Mouse (Mus musculus) heart, adult 11 months (tissue): ENCODE measurements at regions not wholly inside any gene's neighbourhood (a gene's known extent, or its start where the extent isn't known, plus 50 kb on each side); places are given as distances from the start of the nearest gene placed in this dataset.

Experiments used
- DNase-seq: peaks from one replicate; pipeline ENCODE4 v3.0.0; 2022

DNA sequence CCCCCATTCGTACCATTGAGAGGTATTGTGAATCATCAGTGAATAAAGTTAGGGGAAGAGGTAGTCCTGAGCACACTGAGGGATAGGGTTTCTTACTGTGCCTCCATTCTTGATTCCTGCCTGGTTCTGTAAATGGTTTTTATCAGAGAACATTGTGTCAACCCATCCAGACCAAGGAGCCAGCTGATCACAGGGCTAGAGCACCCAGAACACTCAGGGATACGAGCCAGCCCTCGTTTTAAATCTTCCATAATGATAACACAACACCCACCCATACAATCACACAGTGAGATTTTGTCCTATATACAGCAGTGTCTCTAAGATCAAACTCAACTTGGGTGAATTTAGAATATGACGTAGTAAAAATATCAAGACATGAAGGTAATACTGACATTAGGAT lies 424.7 kb upstream of the BB014433 start:
- DNase-seq: peak; percentile 55

DNA sequence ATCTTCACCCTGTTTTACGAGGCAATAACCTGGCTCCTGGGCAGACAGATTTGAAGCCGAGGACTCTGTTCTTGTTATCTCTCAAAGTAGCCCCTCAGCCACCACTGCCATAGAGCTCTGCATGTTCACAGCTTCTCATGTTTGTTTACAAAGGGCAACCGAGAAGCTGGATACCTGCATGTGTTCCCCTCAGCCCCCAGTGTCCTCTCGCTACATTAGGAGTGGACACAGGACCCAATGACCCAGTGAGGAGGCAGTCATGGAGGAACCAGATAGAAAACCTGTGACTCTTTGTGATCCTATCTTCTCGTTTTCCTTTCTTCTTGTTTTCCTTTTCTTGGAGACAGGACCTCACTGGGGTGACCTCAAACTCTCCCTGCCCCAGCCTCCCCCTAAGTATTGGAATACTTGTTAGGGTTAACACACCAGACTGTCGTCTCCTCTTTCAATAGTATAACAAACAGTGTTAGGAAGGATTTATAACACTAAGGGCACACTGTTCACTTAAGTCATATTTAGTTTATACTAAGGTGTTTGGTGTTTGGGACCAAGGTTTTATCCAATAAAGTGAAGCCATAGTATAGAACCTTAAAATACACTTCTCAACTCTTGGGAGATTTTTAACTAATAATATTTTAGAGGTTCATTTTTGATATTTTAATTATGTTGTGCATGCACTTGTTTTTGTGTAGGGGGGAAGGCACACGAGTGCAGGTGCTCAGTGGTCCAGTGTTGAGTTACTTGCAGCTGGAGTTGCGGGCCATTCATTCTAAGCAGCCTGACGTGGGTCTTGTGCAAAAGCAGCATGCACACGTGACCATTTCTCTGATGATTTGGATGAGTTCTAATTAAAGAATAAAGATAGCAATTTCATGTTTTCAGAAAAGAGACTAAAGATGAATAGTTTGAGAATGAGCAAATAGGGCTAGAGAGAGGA lies 422.9 kb upstream of the BB014433 start:
- peak; percentile 41 for DNase-seq

DNA sequence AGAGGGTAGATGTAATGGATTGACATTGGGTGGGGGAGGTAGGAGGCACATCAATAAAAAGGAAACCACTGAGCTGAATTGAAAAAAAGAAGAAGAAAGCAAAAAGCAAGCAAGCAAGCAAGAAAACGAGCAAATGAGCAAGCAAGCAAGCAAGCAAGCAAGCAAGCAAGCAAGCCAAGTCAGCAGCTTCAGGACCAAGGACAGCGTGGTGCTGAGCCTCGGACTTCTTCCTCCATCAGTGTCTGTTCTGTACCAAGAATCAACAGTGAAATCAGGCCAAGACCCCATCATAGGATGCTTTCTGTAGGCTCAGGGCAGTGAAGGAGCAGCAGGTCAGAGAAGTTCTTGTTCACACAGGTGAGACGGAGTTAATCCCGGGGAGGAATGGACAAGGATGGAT lies 392.7 kb upstream of the BB014433 start:
- DNase-seq: no peak

DNA sequence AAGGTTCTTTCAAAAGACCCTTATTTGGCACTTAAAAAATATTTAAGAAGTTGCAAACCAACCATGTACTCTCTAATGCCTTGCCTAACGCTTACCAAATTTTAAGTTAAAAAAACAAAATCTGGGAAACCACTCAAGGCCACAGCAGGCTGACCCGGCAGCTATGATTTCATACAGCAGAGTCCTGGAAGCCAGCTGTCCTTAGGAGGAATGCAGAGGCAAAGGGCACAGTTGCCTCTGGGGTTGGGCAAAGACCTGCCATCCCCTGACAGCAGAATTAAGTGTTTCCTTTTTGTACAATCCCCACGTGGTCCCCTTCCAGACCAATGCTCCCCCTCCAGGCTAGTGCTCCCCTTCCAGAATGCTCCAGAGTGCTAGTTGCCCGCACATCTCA lies 348.8 kb upstream of the BB014433 start:
- DNase-seq: peak; percentile 80

DNA sequence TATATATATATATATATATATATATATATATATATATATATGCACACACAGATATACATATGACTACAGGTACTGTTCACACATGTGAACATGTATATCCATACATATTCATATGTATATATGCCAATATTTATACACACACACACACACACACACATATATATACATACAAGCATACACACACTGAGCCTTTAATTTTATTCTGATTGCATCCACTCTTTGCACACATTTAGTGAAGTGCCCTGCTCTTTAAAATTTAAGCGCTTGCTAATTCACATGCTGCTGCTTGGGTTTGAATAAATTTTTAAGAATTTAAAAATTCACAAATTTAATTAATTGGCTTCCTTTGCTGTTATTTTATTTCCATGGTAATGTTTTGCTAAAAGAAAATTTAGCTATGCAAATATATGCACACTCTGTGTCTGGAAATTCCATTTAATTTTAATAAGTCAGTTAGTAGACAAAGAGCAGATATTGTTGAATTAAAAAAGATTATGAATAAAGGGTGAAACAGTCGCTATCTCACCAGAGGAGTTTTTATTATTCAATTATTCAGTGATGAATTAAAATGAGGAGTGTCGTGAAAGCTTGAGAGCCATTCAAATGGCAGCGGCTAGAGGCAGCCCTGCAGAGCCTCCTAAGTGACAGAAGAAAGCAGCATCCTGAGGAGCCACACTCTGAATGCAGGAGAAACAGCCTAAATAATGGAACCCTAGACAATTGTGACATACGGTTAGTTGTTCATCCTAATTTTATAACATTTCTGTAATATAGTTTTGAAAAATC lies 348.3 kb upstream of the BB014433 start:
- no peak for DNase-seq

DNA sequence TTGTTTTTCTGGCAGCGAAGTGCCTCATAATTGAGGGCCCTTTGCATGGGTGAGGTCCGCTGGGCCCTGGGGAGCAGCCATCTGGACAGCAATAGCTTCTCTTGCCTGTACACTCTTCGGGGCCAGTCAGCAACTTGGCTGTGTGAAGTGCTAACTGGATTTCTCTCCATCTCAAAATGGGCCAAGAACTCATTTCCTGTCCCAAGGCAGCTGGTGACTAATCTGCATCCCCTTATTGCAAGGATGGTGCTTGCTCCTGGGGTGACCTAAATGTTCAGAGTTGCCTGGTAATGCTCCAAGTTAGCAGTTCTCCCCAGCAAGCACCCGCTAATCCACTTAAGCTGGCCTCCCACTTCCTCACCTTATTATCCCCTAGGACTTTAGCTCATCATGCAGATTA lies 346.2 kb upstream of the BB014433 start:
- peak; percentile 97 for DNase-seq

DNA sequence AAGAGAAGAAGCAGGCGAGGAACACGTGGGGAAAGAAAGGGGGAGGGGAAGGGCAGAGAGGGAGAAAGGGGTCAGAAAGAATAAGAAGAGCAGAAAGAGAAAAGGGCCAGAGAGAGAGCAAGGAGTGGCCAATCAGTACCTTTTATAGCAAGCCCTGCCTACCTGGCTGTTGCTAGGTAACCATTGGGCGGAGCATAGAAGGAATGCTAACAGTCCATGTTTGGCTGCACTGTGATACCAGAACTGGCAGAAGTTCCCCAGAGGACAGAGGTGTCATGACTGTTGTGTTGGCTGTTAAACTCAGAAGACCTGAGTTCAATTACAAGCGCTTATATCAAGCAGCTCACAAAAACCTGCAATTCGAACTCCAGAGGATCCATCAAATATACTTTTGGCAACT lies 342.9 kb upstream of the BB014433 start:
- no peak for DNase-seq

DNA sequence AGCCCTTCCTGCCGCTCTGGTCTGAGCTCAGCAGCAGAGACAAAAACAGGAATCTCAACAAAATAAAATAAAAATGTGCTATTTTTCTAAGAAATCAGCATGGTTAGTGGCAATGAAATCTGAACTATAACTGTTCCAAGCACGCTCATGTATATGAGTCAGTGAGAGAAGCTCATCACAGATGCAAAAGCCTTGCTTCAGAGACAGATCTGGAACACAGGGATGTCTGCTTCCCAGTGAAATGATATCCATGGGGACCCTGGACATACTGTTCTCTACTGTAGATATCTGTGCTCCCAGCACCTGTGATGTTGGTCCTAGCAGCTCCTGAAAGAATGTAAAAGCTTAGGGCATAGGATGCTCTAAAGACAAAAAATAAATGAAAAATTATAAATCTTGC lies 321.2 kb upstream of the BB014433 start:
- no peak for DNase-seq

DNA sequence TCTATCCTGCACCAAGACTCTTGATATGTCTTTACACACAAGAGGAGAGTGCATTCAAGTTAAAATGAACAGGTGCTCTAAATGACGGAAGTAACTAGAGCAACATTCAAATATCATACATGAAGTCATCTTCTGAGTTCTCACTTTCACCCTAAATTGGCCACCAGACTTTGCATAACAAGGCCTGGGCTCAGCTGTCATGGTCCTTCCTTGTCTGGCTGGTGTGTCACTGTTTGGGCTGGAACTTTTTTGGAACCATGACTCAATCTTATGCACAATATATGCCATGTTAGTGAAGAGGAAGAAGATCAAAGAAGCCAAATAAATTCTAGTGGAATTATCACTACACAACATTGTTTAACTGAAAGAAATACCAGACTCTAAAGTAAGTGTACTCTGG lies 318.7 kb upstream of the BB014433 start:
- DNase-seq: no peak

DNA sequence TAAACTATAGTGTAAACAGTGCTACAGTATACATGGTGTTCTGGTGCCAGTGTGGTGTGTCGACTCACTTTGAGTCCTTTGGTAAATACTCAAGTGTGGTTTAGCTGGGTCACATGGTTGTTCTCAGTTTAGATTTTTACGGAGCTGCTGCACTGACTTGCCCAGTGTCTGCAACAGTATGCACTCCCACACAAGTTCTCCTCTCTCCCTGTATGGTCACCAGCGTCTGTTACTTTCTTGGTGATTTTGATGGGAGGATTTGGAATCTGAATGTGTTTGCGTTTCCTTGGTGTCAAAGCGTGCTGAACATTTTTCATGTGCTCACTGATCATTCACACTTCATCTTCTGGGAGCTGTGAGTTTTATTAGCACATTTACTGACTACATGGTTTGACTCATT lies 298.3 kb upstream of the BB014433 start:
- peak; percentile 22 for DNase-seq

DNA sequence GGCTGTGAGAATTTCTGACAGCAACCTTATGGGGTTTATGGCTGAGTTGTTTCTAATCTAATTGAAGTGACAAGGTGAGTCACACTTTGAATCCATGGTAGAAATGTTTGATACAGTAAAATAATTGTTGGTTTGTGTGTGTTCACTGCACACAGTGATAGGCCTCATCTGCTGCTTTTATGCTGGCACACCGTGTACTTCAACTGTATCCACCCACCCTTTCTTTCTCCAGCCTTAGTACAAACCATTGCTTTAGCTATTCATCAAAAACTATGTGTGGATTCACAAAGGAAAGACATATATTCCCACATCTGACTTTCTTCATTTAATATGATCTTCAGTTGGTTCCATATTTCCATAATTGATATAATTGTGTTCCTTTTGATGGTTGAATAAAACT lies 297.7 kb upstream of the BB014433 start:
- no peak for DNase-seq

DNA sequence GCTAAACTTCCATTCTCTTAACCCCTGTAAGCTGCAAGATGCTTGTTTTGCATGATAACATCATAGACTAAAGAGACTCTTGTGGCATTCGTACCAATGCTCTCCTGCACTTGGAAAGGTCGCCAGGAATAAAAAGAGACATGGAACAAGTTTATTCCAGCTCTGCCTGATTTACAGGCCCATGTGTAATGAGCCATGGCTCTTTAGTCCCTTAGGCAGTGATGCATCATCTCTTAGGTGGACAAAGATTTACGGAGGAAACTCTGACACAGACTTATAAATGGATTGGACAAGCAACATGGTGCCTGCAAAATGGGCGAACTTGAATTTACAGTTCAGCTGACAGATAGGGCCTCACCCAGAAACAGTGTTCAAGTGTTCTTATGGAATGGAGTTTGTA lies 288.7 kb upstream of the BB014433 start:
- no peak for DNase-seq

DNA sequence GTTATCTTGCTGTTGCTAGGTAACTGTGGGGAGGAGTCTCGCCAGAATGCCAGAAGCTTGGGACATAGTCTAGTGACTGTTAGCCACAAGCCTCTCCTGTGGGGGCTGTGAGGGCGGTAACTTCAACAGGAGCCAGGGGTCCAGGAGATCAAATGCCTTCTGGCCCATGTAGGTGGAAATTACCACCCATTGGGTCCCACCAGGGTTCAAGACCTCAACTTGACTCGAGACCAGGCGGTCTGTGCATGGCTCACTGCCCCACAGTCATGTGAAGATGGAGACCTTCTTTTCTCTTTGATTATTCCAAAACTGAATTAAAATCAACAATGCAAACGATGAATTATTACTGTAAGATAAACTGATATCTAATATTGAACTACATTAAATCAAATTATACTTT lies 281.4 kb upstream of the BB014433 start:
- DNase-seq: peak; percentile 70

DNA sequence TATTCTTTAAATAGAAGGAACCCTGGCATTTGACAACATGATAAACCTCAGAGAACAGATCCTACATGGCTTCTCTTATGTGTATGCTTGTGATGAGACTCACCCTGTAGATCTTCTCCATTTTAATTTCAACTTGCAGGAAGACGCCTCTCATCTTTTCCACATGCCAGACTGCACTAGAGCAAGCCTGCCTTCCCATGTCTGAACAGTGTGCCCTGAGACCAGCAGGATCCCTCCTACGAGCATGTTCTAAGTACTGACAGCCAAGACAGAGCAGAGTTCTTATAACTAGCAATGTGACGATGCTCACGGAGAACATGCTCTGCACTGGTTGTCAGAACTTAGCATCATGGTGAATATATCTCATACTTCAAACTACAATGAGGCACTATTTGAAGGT lies 277.5 kb upstream of the BB014433 start:
- DNase-seq: no peak

DNA sequence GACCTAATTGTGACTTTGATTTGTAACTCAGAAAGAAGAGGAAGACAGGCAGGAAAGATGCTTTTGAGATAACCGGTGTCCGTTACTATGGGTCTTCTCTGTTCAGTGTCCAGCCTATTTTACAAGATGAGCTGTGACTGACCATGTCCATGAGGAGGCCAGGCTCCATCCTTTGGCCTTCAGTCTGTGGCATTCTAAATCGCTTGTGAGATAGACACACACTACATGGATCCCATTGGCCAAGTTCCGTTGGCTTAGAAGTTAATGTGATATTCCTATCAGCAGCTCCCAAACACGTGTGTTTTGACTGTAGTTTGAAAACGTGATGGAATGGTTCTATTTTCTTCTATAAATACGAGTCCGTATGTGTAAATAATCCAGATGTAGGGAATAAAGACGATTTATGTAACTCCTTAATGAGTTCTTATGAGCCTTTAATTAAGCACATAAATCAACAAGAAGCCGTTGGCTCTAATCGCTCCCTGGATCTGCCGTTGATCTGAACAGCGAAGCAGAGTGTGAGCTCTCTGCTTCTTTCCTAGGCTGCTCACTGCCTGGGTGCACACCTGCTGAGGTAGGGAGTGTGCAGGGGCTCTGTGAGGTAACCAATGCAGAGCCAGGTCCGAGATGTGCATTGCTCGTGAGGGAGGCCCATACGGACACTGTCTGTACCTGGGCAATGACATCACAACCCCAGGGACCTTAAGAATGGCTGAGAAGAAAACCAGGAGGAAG lies 272.4 kb upstream of the BB014433 start:
- peak; percentile 41 for DNase-seq

DNA sequence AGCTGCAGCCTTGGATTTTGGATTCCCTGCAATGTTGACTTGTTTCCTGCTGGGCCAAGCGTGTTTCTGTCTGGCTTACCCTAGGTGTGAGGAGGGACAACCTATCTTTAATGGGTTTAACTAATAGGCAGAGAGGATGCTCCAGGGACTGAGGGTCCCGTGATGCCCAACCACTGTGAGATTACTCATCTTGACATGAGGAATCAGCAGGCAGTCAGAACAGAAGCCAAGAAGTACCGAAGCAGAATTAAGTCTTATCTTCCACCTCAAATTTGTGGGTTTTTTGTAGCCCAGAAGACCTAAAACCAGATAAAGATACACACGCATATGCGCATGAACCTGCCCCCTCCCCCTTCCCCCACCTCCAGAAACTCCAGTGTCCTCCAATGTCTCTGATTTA lies 267.6 kb upstream of the BB014433 start:
- no peak for DNase-seq

DNA sequence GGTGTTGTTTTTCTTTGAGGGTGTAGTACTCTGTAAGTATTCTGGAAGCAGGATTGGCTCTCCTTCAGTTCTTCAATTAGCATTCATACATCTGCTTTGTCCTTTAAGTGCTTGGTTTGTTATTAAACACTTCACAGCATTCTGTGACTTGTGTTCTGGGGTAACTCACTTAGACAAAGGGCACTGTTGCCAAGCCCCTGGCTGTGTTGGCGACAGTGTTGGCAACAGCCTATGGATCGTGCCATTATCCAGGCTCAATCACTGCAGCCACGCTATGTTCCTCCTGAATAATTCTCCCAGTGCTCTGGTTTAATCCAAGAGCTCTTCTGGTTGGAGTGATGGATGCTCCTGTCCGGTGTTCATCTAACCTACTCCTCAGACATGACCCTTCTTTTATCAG lies 265.6 kb upstream of the BB014433 start:
- no peak for DNase-seq

DNA sequence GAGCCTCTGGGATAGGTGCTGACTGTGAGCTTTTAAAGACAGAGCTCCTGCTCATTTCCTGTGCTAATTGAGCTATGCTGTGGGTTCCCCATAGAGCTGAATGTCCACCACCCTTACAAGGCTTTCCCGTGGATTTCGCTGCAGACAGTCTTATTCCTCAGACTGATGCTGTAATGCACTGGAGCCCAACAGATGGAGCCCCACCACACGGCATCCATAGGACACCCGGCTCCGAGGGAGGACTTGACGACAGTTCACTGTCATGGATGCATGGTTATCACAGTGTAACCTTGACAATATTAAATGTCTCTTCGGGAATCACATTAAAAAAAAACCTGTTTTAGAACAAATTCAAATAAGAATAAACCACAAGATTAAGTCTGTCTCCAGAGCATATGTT lies 265.2 kb upstream of the BB014433 start:
- no peak for DNase-seq

DNA sequence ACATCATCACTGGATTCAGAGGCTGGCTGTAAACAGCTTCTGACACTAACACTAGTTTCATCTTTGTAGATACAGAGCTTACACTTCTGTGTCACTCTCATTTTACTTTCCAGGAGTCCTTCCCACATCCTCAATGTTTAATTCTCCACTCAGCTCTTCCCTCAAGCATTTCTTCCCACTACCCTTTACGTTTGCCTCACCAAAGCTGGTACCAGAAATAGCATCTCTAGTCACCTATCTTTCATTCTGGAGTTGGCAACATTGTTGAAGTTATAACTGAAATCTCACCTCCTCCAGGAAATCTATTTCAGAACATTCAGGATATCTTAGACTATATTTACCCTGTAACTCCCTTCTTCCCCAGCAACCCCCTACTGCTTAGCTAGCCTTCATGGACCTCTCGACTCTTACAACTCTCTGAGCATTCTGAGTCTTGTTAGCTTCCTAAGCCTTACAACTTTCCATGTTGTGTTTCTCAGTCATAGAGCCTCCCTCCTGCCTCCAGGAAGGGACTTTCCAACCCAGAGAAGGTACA lies 258.3 kb upstream of the BB014433 start:
- no peak for DNase-seq

DNA sequence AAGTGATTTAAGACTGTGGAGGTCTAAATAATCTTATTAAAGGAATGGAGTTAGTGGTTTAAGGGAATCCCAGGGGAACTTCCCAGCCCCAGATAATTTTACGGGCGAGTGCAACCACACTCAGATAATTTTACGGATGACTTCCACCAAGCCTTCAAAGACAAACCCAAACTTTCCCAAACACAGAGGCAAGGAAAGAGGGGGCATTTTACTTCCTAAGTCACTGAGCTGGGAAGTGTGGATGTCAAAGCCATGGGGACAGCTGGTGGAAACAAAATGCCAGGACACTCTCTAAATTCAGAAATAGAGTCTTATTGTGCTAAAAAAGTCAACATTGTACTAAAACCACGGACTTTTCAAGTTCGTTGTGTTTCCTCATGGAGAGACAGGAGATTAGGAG lies 227.9 kb upstream of the BB014433 start:
- no peak for DNase-seq

DNA sequence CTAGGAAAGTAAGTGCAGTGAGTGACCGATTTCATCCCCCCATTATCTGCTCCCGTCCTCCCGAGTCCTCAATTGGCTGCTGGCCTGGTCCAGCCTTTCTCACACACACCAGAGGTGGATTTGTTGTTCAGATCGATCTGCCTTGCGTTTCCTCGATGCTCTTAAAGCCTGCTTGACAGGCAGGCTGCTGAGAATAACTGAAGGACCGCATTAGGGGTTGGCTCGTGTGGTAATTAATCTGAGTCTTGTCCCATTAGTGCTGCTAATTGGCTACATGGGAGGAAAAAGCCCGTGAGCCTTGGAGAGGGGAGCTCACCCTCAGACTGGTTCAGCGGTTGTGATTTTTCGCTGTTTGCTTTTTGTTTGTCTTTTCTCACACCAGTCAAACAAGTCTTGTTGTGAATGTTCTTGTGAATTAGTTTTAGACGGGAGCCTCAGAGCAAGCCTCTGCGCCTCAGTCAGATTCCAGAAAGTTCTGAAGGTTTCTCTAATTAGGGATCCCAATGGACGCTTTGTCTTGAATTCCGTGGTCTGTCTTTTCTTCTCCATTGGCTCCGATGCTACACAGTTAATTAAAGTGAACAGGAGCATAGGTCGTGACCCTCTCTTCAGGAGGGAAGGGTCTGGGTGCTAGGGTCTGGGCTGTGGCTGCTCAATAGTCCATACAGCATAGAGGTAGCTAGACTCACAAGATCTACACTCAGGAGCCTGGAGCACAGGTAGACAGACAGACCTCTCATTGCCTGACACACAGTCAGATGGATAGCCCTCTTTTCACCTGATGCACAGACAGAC lies 226.1 kb upstream of the BB014433 start:
- DNase-seq: no peak

DNA sequence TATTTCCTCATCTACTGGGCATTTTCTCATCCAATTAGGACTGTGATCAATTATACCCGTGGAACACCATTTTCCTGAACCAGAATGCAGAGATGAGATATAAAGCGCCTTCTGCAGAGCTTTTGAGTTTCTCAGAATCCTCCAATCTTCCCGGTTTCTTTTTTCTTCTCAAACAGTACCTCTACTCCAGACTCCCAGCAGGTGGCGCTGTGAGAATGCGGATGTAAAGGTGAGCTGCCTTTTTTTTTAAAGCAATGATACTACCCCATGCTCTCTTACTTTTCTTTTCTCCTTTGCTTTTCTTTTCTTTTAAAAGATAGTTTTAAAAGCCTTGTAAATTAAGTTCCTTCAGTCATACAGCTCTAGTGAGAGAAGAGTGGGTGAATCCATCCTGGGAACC lies 224.4 kb upstream of the BB014433 start:
- DNase-seq: no peak
